Mouse (Mus musculus) midbrain, postnatal 0 days (tissue): Measurements from ENCODE around the gene Mob1b. TPM values are rescaled to one million over a fixed set of nuclear protein-coding genes. Genes with fewer than 3 reads are reported as not detected.
"Not testable (repeated sequence)": the region's sequence is repeated elsewhere in the genome, so short reads cannot be mapped to it uniquely, and the experiment has no call there.

Experiments used
- ATAC-seq: fragments of 200-750 bp; cut with Nextera tagmentation; 2 replicates; pipeline ENCODE4 v1.8.0; 2017; ENCODE audit warnings: moderate number of reproducible peaks, mild to moderate bottlenecking, moderate TSS enrichment, moderate library complexity; ENCODE audit not compliant: low FRiP score
- DNase-seq: peaks from one replicate; pipeline ENCODE4 v3.0.0-alpha.2; 2015; ENCODE audit warnings: low spot score
- H3K27ac ChIP-seq: fragments of 300-500 bp; sonication (generic); 2 replicates; pipeline ENCODE4 v1.5.1; 2014; ENCODE audit warnings: low read depth, mild to moderate bottlenecking, low read length, mixed read lengths
- H3K27me3 ChIP-seq: fragments of 300-500 bp; sonication (generic); 2 replicates; pipeline ENCODE4 v1.6.1; 2014; ENCODE audit warnings: low read length, control low read depth, mixed read lengths; ENCODE audit not compliant: insufficient read depth
- H3K36me3 ChIP-seq: fragments of 300-500 bp; sonication (generic); 2 replicates; pipeline ENCODE4 v1.6.1; 2014; ENCODE audit warnings: low read length, control low read depth, mixed read lengths; ENCODE audit not compliant: insufficient read depth
- H3K4me1 ChIP-seq: fragments of 300-500 bp; sonication (generic); 2 replicates; pipeline ENCODE4 v1.6.1; 2014; ENCODE audit warnings: mild to moderate bottlenecking, control low read depth, antibody characterized with exemption, low read length, mixed read lengths; ENCODE audit not compliant: insufficient read depth
- H3K4me2 ChIP-seq: fragments of 300-500 bp; sonication (generic); 2 replicates; pipeline ENCODE4 v1.6.1; 2014; ENCODE audit warnings: low read depth, mild to moderate bottlenecking, low read length, mixed read lengths; ENCODE audit not compliant: poor library complexity, severe bottlenecking
- H3K4me3 ChIP-seq: fragments of 300-500 bp; sonication (generic); 2 replicates; pipeline ENCODE4 v1.5.1; 2014; ENCODE audit warnings: low read depth, mild to moderate bottlenecking, low read length, moderate library complexity
- H3K9ac ChIP-seq: fragments of 300-500 bp; sonication (generic); replicated peaks from 2 replicates; pipeline ENCODE4 v1.6.1; 2014; ENCODE audit warnings: mild to moderate bottlenecking, low read length, moderate library complexity, mixed read lengths; ENCODE audit not compliant: poor library complexity, severe bottlenecking
- H3K9me3 ChIP-seq: fragments of 300-500 bp; sonication (generic); 2 replicates; pipeline ENCODE4 v1.6.1; 2016; ENCODE audit warnings: low read length, control low read depth
- CTCF ChIP-seq: IDR thresholded peaks from 2 replicates; pipeline ENCODE4 v1.5.1; 2016; ENCODE audit warnings: antibody characterized with exemption, mild to moderate bottlenecking
- WGBS: fragments of 180-500 bp; shearing (Covaris S2); extraction: QIAGEN DNeasy Blood & Tissue Kit; methylation state at CpG from one replicate; pipeline ENCODE4 v1.1.7; 2014; 5-methylcytosine and 5-hydroxymethylcytosine counted together
- polyA plus RNA-seq: library from polyadenylated mRNA; unstranded; fragments of >200 nt; fragmentation: Nextera tagmentation; extraction: Ambion mirVana; gene quantifications from 2 replicates; pipeline ENCODE4 v1.2.1, GENCODE M21; 2015
- total RNA-seq: library from RNA; depleted of rRNA; stranded (reverse); fragments of >200 nt; gene quantifications from 2 replicates; pipeline ENCODE4 v1.2.3, GENCODE M21; 2014

Mob1b gene
- total and polyA plus RNA-seq, 2 experiments from 2014 or later = 7.5 to 10.9 TPM

GRCm38 (mm10) chr5:88724030-88724429, 3.4 kb downstream of the Mob1b start:
- ATAC-seq = no peak
- no peaks in the 10 kb centered on the region for H3K27me3 ChIP-seq
- H3K36me3 ChIP-seq = no peaks in the 10 kb centered on the region
- H3K9me3 ChIP-seq = no peaks in the 10 kb centered on the region
- no peak overlapping the region for H3K9ac ChIP-seq
- peaks cover 14% of the 10 kb centered on the region; the same call in 1 of the 2 replicates for H3K4me1 ChIP-seq
- no peak overlapping the region for H3K27ac ChIP-seq
- H3K4me2 ChIP-seq = no peak overlapping the region
- DNase-seq = no peak
- H3K4me3 ChIP-seq = no peak overlapping the region
- 73% methylated on average over 3 of the region's 3 CpGs for WGBS
- no peak for TF ChIP-seq CTCF

GRCm38 (mm10) chr5:88727593-88728144, 7.0 kb downstream of the Mob1b start:
- H3K27me3 ChIP-seq = no peaks in the 10 kb centered on the region
- no peak for ATAC-seq
- H3K4me1 ChIP-seq = peaks cover 6% of the 10 kb centered on the region; the same call in 1 of the 2 replicates
- H3K9me3 ChIP-seq = no peaks in the 10 kb centered on the region
- no peak overlapping the region for H3K27ac ChIP-seq
- 86% methylated on average over 3 of the region's 3 CpGs for WGBS
- H3K4me2 ChIP-seq = no peak overlapping the region
- H3K36me3 ChIP-seq = no peaks in the 10 kb centered on the region
- DNase-seq = no peak
- TF ChIP-seq CTCF = no peak
- no peak overlapping the region for H3K4me3 ChIP-seq
- H3K9ac ChIP-seq = no peak overlapping the region

DNA sequence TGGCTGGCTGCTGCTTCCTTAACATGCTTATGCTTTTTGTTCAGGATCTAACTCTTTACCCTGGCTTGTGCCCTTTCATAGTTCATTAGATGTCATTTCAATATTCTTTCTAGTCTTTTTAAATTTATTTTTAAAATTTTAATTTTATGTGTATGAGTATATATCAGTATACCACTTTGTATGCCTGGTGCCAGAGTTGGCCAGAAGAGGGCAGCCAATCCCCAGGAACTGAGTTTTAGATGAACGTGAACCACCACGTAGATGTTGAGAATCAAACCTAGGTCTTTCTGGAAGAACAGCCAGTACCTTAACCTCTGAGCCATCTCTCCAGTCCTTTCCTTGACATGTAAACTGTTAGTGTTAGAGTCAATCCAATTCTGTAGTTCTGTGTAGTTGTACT, 14.1 kb downstream of the Mob1b start:
- Histone ChIP-seq H3K27me3 (no peaks in the 10 kb centered on the region), H3K9ac (no peak overlapping the region), H3K4me2 (no peak overlapping the region), H3K9me3 (no peaks in the 10 kb centered on the region), H3K4me3 (no peak overlapping the region), H3K36me3 (no peaks in the 10 kb centered on the region), H3K27ac (no peak overlapping the region), H3K4me1 (no peaks in the 10 kb centered on the region)
- ATAC-seq (no peak), DNase-seq (no peak)
- peak; percentile 47 for TF ChIP-seq CTCF
- 92% methylated on average over 2 of the region's 2 CpGs for WGBS

GRCm38 (mm10) chr5:88741065-88741464, 20.4 kb downstream of the Mob1b start:
- not testable (repeated sequence) for H3K4me1 ChIP-seq, H3K9me3 ChIP-seq, ATAC-seq, H3K36me3 ChIP-seq, H3K4me3 ChIP-seq, H3K27ac ChIP-seq, H3K27me3 ChIP-seq, H3K9ac ChIP-seq, H3K4me2 ChIP-seq, DNase-seq
- WGBS = 100% methylated on average over 1 of the region's 1 CpGs

DNA sequence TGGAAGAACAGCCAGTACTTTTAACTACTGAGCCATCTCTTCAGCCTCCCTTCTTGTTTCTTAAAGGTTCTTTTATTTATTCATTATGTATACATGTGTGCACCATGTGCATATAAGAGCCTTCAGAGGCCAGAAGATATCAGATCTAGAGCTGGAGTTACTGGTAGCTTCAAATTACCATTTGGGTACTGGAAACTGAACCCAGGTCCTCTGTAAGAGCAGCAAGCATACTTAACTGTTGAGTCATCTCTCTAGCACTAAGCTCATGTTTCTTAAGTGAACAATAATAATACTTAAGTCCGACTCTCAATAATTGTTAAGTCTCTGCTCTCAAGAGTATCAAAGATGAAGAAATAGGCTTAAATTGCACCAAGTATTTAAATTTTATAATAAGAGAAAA, 27.1 kb downstream of the Mob1b start:
- no peaks in the 10 kb centered on the region for H3K4me1 ChIP-seq
- 90% methylated on average over 1 of the region's 1 CpGs for WGBS
- H3K4me3 ChIP-seq = no peak overlapping the region
- no peak for DNase-seq
- ATAC-seq = no peak
- TF ChIP-seq CTCF = no peak
- no peak overlapping the region for H3K27ac ChIP-seq
- no peaks in the 10 kb centered on the region for H3K27me3 ChIP-seq
- H3K4me2 ChIP-seq = no peak overlapping the region
- no peaks in the 10 kb centered on the region for H3K9me3 ChIP-seq
- peaks cover 7% of the 10 kb centered on the region for H3K36me3 ChIP-seq
- H3K9ac ChIP-seq = no peak overlapping the region

DNA sequence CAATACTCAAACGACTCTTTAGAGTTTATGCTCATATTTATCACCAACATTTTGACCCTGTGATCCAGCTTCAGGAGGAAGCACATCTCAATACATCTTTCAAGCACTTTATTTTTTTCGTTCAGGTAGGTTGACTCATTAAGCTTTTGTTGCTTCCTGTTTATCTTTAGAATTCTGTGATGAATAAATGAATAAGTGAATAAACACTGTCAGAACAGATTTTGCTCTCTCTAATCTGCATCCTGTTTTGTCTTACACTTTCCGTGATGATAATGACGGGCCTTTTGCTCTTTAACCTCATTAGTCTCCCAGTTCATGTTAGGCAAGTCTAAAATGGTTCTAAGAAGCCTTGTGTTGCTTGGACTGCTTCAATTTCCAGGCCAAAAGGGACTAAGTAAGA, 32.5 kb downstream of the Mob1b start:
- no peaks in the 10 kb centered on the region for H3K27me3 ChIP-seq
- no peaks in the 10 kb centered on the region for H3K4me1 ChIP-seq
- DNase-seq (no peak), ATAC-seq (no peak)
- no peak for TF ChIP-seq CTCF
- H3K4me2 ChIP-seq = no peak overlapping the region
- WGBS = 94% methylated on average over 4 of the region's 4 CpGs
- no peak overlapping the region for H3K9ac ChIP-seq
- peaks cover 4% of the 10 kb centered on the region; the same call in 1 of the 2 replicates for H3K36me3 ChIP-seq
- no peak overlapping the region for H3K27ac ChIP-seq
- no peak overlapping the region for H3K4me3 ChIP-seq
- H3K9me3 ChIP-seq = no peaks in the 10 kb centered on the region
